Mouse (Mus musculus): ENCODE measurements at regions not wholly inside any gene's neighbourhood (a gene's known extent, or its start where the extent isn't known, plus 50 kb on each side); places are given as distances from the start of the nearest gene placed in this dataset.

- 73% methylated on average over 3 of the region's 3 CpGs for WGBS
- H3K9me3 ChIP-seq = no peaks in the 10 kb centered on the region
- H3K9ac ChIP-seq = no peak overlapping the region
- H3K36me3 ChIP-seq = no peaks in the 10 kb centered on the region
- H3K27ac ChIP-seq = no peak overlapping the region
- no peak overlapping the region for H3K4me2 ChIP-seq
- H3K27me3 ChIP-seq (replicated peaks) = no peaks in the 10 kb centered on the region
- no peaks in the 10 kb centered on the region for H3K4me1 ChIP-seq
- ATAC-seq (ENCODE audit: insufficient read depth, low FRiP score, low read depth) = no peak
- H3K4me3 ChIP-seq (replicated peaks) = no peak overlapping the region
Measured at GRCm38 (mm10) chr1:71914439-71914838, 261.4 kb upstream of the Fn1 start.

GRCm38 (mm10) chr1:71913221-71913620 is 260.2 kb upstream of the Fn1 start:
- no peaks in the 10 kb centered on the region for H3K4me1 ChIP-seq
- H3K9me3 ChIP-seq = no peaks in the 10 kb centered on the region
- H3K27me3 ChIP-seq (replicated peaks) = no peaks in the 10 kb centered on the region
- 63% methylated on average over 5 of the region's 5 CpGs for WGBS
- H3K4me3 ChIP-seq (replicated peaks) = no peak overlapping the region
- no peak overlapping the region for H3K4me2 ChIP-seq
- ATAC-seq (ENCODE audit: insufficient read depth, low FRiP score, low read depth) = no peak
- no peak overlapping the region for H3K27ac ChIP-seq
- no peaks in the 10 kb centered on the region for H3K36me3 ChIP-seq
- H3K9ac ChIP-seq = no peak overlapping the region

DNA sequence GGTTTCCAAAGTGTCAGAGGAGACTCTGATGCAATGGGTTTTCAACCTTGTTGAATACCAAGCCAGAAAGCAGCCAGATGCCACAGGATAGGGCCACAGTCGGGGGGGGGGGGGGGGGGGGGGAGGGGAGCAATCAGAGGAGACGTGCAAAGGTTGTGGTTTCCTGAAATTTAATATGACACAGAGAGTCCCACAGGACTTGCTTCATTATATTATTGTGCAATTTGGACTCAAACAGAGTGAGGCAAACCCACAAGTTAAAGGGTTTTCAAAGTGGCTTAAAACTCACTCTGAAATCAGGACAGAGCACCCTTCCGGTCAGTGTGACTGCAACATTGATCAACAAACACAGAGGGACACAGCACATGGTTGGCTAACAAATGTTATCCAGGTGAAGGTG is 259.4 kb upstream of the Fn1 start:
- ATAC-seq (ENCODE audit: insufficient read depth, low FRiP score, low read depth) = peak; percentile 31; the same call in 1 of the 2 replicates
- 40% methylated on average over 3 of the region's 3 CpGs for WGBS
- Histone ChIP-seq H3K9me3 (no peaks in the 10 kb centered on the region), H3K4me2 (no peak overlapping the region), H3K9ac (no peak overlapping the region), H3K4me3 (replicated peaks) (no peak overlapping the region), H3K4me1 (no peaks in the 10 kb centered on the region), H3K27ac (no peak overlapping the region), H3K36me3 (no peaks in the 10 kb centered on the region), H3K27me3 (replicated peaks) (no peaks in the 10 kb centered on the region)

DNA sequence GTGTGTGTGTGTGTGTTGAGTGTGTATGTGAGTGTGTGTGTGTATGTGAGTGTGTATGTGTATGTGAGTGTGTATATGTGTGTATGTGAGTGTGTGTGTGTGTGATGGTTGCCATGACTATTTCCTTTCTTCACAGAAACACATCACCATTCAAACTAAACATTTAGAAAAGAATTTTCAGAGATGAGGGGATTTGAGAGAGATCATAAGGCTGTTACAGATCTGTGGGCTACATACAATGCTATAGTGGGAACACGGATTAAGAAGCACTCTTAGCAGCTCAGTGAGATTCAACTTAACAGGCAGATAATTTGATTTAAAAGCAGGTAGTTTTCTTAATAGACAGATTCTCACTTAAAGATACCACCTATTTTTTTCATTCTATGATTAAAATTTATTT is 257.1 kb upstream of the Fn1 start:
- Histone ChIP-seq H3K27ac (no peak overlapping the region), H3K4me1 (no peaks in the 10 kb centered on the region), H3K4me3 (replicated peaks) (no peak overlapping the region), H3K9me3 (no peaks in the 10 kb centered on the region), H3K27me3 (replicated peaks) (no peaks in the 10 kb centered on the region), H3K9ac (no peak overlapping the region), H3K4me2 (no peak overlapping the region), H3K36me3 (no peaks in the 10 kb centered on the region)
- 53% methylated on average over 1 of the region's 1 CpGs for WGBS
- ATAC-seq (ENCODE audit: insufficient read depth, low FRiP score, low read depth) = no peak

- Histone ChIP-seq H3K27me3 (replicated peaks) (no peaks in the 10 kb centered on the region), H3K4me2 (no peak overlapping the region), H3K9me3 (no peaks in the 10 kb centered on the region), H3K36me3 (no peaks in the 10 kb centered on the region), H3K9ac (no peak overlapping the region), H3K27ac (no peak overlapping the region), H3K4me1 (no peaks in the 10 kb centered on the region), H3K4me3 (replicated peaks) (no peak overlapping the region)
- ATAC-seq (ENCODE audit: insufficient read depth, low FRiP score, low read depth) = no peak
- 57% methylated on average over 11 of the region's 11 CpGs for WGBS
Measured at GRCm38 (mm10) chr1:71909508-71910124, 256.6 kb upstream of the Fn1 start.

- Histone ChIP-seq H3K4me3 (replicated peaks) (no peak overlapping the region), H3K36me3 (no peaks in the 10 kb centered on the region), H3K9me3 (no peaks in the 10 kb centered on the region), H3K9ac (no peak overlapping the region), H3K4me2 (no peak overlapping the region), H3K4me1 (no peaks in the 10 kb centered on the region), H3K27ac (no peak overlapping the region), H3K27me3 (replicated peaks) (no peaks in the 10 kb centered on the region)
- no peak for ATAC-seq (ENCODE audit: insufficient read depth, low FRiP score, low read depth)
- 75% methylated on average over 4 of the region's 4 CpGs for WGBS
Measured at GRCm38 (mm10) chr1:71904376-71904948, 251.5 kb upstream of the Fn1 start.

GRCm38 (mm10) chr1:71900106-71901074 is 247.4 kb upstream of the Fn1 start:
- no peak overlapping the region for H3K4me3 ChIP-seq (replicated peaks)
- no peak overlapping the region for H3K27ac ChIP-seq
- whole genome bisulfite sequencing = 79% methylated on average over 9 of the region's 9 CpGs

DNA sequence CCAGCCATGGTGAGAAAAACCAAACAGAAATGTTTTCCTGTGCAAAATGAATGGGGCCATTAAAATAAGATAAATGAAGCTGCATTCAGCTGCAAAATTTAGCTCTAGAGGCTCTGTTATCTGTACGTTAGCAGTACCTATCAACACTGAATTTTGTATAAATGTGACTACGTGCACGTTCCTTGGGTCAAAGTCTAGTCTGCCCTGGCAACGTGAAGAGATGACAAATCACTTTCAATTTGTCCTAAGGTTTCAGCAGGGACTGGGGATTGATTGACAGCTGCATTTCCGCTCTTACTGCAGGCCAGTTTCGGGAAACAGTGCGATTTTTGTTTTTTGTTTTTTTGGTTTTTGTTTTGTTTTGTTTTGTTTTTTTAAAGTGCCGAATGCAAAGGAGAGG is 246.1 kb upstream of the Fn1 start:
- H3K36me3 ChIP-seq = no peaks in the 10 kb centered on the region
- no peak overlapping the region for H3K9ac ChIP-seq
- no peak overlapping the region for H3K4me3 ChIP-seq (replicated peaks)
- H3K4me1 ChIP-seq = no peaks in the 10 kb centered on the region
- H3K9me3 ChIP-seq = no peaks in the 10 kb centered on the region
- ATAC-seq (ENCODE audit: insufficient read depth, low FRiP score, low read depth) = no peak
- H3K27ac ChIP-seq = no peak overlapping the region
- no peaks in the 10 kb centered on the region for H3K27me3 ChIP-seq (replicated peaks)
- H3K4me2 ChIP-seq = no peak overlapping the region
- WGBS = 66% methylated on average over 8 of the region's 8 CpGs

More at GRCm38 (mm10) chr1:71900106-71901074, 247.4 kb upstream of the Fn1 start:
- ATAC-seq (ENCODE audit: insufficient read depth, low FRiP score, low read depth) = no peak
- Histone ChIP-seq H3K9ac (no peak overlapping the region), H3K27me3 (replicated peaks) (no peaks in the 10 kb centered on the region), H3K4me2 (no peak overlapping the region), H3K4me1 (no peaks in the 10 kb centered on the region), H3K9me3 (no peaks in the 10 kb centered on the region), H3K36me3 (no peaks in the 10 kb centered on the region)

- no peaks in the 10 kb centered on the region for H3K4me1 ChIP-seq
- WGBS = 78% methylated on average over 6 of the region's 6 CpGs
Measured at GRCm38 (mm10) chr1:71898198-71898597, 245.2 kb upstream of the Fn1 start.

DNA sequence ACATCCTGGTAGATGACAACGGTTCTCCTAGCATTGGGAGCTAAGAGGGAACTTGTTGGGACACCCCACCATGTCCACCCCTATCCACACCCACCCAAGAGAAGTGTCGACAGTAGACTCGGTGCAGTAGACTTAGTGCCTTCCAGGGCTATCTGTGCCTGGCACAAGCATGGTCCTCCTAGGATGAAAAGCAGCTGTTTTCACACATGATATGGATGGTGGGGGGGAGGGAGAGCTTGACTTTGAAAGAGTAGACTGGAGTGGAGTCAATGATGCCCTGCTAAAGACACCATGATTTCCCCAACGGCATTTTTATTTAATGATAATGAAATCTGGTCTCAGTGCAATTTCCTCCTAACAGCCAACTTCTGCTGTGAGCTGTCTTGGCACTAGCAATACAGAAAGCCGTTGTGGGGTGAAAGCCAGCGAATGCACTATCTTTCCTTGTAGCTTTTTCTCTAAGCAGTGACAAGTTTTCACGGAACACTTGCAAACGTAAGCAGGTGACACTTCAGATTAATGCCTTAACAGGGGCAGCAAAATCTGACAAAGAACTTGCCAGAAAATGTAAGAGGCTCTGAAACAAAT is 244.6 kb upstream of the Fn1 start:
- Histone ChIP-seq H3K27ac (no peak overlapping the region), H3K4me2 (no peak overlapping the region), H3K9me3 (no peaks in the 10 kb centered on the region), H3K27me3 (replicated peaks) (no peaks in the 10 kb centered on the region), H3K4me1 (no peaks in the 10 kb centered on the region), H3K9ac (no peak overlapping the region), H3K36me3 (no peaks in the 10 kb centered on the region), H3K4me3 (replicated peaks) (no peak overlapping the region)
- no peak for ATAC-seq (ENCODE audit: insufficient read depth, low FRiP score, low read depth)
- 62% methylated on average over 8 of the region's 8 CpGs for WGBS

More at GRCm38 (mm10) chr1:71898198-71898597, 245.2 kb upstream of the Fn1 start:
- H3K27me3 ChIP-seq (replicated peaks) = no peaks in the 10 kb centered on the region
- ATAC-seq (ENCODE audit: insufficient read depth, low FRiP score, low read depth) = no peak
- H3K4me3 ChIP-seq (replicated peaks) = no peak overlapping the region
- no peaks in the 10 kb centered on the region for H3K9me3 ChIP-seq
- no peak overlapping the region for H3K27ac ChIP-seq
- H3K4me2 ChIP-seq = no peak overlapping the region
- H3K36me3 ChIP-seq = no peaks in the 10 kb centered on the region
- no peak overlapping the region for H3K9ac ChIP-seq

- H3K27ac ChIP-seq = no peak overlapping the region
- H3K36me3 ChIP-seq = no peaks in the 10 kb centered on the region
- H3K27me3 ChIP-seq (replicated peaks) = no peaks in the 10 kb centered on the region
- no peak overlapping the region for H3K9ac ChIP-seq
- no peak for ATAC-seq (ENCODE audit: insufficient read depth, low FRiP score, low read depth)
- 58% methylated on average over 11 of the region's 11 CpGs for WGBS
- no peaks in the 10 kb centered on the region for H3K9me3 ChIP-seq
- H3K4me2 ChIP-seq = no peak overlapping the region
- H3K4me1 ChIP-seq = no peaks in the 10 kb centered on the region
- no peak overlapping the region for H3K4me3 ChIP-seq (replicated peaks)
Measured at GRCm38 (mm10) chr1:71896141-71896725, 243.2 kb upstream of the Fn1 start.

Measured in stomach, embryonic 15.5 days (tissue).